Mouse (Mus musculus) liver, embryonic 12.5 days (tissue): ENCODE data around the gene Dnah9. TPM values are rescaled to one million over a fixed set of nuclear protein-coding genes. Genes with fewer than 3 reads are reported as not detected.

Experiments used
- ATAC-seq: fragments of 200-750 bp; cut with Nextera tagmentation; 2 replicates; pipeline ENCODE4 v1.8.0; 2017; ENCODE audit warnings: moderate number of reproducible peaks, mild to moderate bottlenecking, moderate library complexity
- H3K27ac ChIP-seq: fragments of 300-500 bp; sonication (generic); 2 replicates; pipeline ENCODE4 v1.5.1; 2016; ENCODE audit warnings: mild to moderate bottlenecking
- H3K27me3 ChIP-seq: fragments of 300-500 bp; sonication (generic); replicated peaks from 2 replicates; pipeline ENCODE4 v1.6.1; 2016; ENCODE audit warnings: mild to moderate bottlenecking, moderate library complexity
- H3K36me3 ChIP-seq: fragments of 300-500 bp; sonication (generic); 2 replicates; pipeline ENCODE4 v1.6.1; 2016; ENCODE audit warnings: mild to moderate bottlenecking, moderate library complexity
- H3K4me1 ChIP-seq: fragments of 300-500 bp; sonication (generic); 2 replicates; pipeline ENCODE4 v1.6.1; 2016
- H3K4me2 ChIP-seq: fragments of 300-500 bp; sonication (generic); 2 replicates; pipeline ENCODE4 v1.6.1; 2016; ENCODE audit warnings: mild to moderate bottlenecking, moderate library complexity
- H3K4me3 ChIP-seq: fragments of 300-500 bp; sonication (generic); 2 replicates; pipeline ENCODE4 v1.5.1; 2016; ENCODE audit warnings: mild to moderate bottlenecking, moderate library complexity
- H3K9ac ChIP-seq: fragments of 300-500 bp; sonication (generic); 2 replicates; pipeline ENCODE4 v1.6.1; 2016; ENCODE audit warnings: mild to moderate bottlenecking, moderate library complexity
- H3K9me3 ChIP-seq: fragments of 300-500 bp; sonication (generic); replicated peaks from 2 replicates; pipeline ENCODE4 v1.6.1; 2016; ENCODE audit warnings: mild to moderate bottlenecking, moderate library complexity
- WGBS: fragments of 180-500 bp; shearing (Covaris S2); methylation state at CpG from one replicate; pipeline ENCODE4 v1.1.7; 2016; ENCODE audit not compliant: insufficient replicate concordance; 5-methylcytosine and 5-hydroxymethylcytosine counted together
- polyA plus RNA-seq: library from polyadenylated mRNA; unstranded; fragments of >200 nt; fragmentation: Nextera tagmentation; extraction: Ambion mirVana; gene quantifications from 2 replicates; pipeline ENCODE4 v1.2.1, GENCODE M21; 2016

Dnah9 gene
- polyA plus RNA-seq, 1 experiment from 2014 or later, result not detected

GRCm38 (mm10) chr11:65816237-65816636, 352.1 kb downstream of the Dnah9 start:
- Histone ChIP-seq H3K4me3 (no peak overlapping the region), H3K9ac (no peak overlapping the region), H3K36me3 (peaks cover 59% of the 10 kb centered on the region), H3K27ac (no peak overlapping the region), H3K9me3 (no peaks in the 10 kb centered on the region), H3K27me3 (no peaks in the 10 kb centered on the region), H3K4me1 (0 out of 2 replicates have a peak, but pooled peaks cover 12% of the 10 kb centered on the region), H3K4me2 (no peak overlapping the region)
- 81% methylated on average over 6 of the region's 6 CpGs for WGBS
- no peak for ATAC-seq

GRCm38 (mm10) chr11:65814381-65814780, 354.0 kb downstream of the Dnah9 start:
- no peak overlapping the region for H3K4me3 ChIP-seq
- no peak overlapping the region for H3K4me2 ChIP-seq
- H3K27ac ChIP-seq, result no peak overlapping the region
- no peaks in the 10 kb centered on the region for H3K9me3 ChIP-seq
- H3K36me3 ChIP-seq, result peaks cover 50% of the 10 kb centered on the region
- H3K4me1 ChIP-seq, result peaks cover 17% of the 10 kb centered on the region; the same call in 1 of the 2 replicates
- WGBS, result 83% methylated on average over 9 of the region's 9 CpGs
- H3K9ac ChIP-seq, result no peak overlapping the region
- H3K27me3 ChIP-seq, result no peaks in the 10 kb centered on the region
- ATAC-seq, result no peak

GRCm38 (mm10) chr11:65812088-65812487, 356.3 kb downstream of the Dnah9 start:
- H3K4me2 ChIP-seq, result no peak overlapping the region
- no peaks in the 10 kb centered on the region for H3K9me3 ChIP-seq
- H3K9ac ChIP-seq, result no peak overlapping the region
- H3K27me3 ChIP-seq, result no peaks in the 10 kb centered on the region
- H3K4me1 ChIP-seq, result peaks cover 36% of the 10 kb centered on the region
- no peak overlapping the region for H3K4me3 ChIP-seq
- ATAC-seq, result no peak
- WGBS, result 56% methylated on average over 5 of the region's 5 CpGs
- H3K36me3 ChIP-seq, result peaks cover 31% of the 10 kb centered on the region
- H3K27ac ChIP-seq, result no peak overlapping the region

GRCm38 (mm10) chr11:65807601-65808000, 360.8 kb downstream of the Dnah9 start:
- Histone ChIP-seq H3K4me2 (peak overlapping the region; percentile 93), H3K27me3 (no peaks in the 10 kb centered on the region), H3K36me3 (no peaks in the 10 kb centered on the region), H3K9ac (peak overlapping the region; percentile 82), H3K9me3 (no peaks in the 10 kb centered on the region), H3K4me1 (peaks cover 47% of the 10 kb centered on the region), H3K27ac (peak overlapping the region; percentile 96), H3K4me3 (peak overlapping the region; percentile 85)
- 40% methylated on average over 7 of the region's 7 CpGs for WGBS
- ATAC-seq, result no peak

- peak; percentile 98 for ATAC-seq
- Histone ChIP-seq H3K36me3 (no peaks in the 10 kb centered on the region), H3K9ac (peak within 1 kb of the TSS; percentile 82), H3K4me2 (peak within 1 kb of the TSS; percentile 93), H3K27ac (peak within 1 kb of the TSS; percentile 96), H3K9me3 (no peaks in the 10 kb centered on the region), H3K4me3 (peak within 1 kb of the TSS; percentile 85), H3K4me1 (peaks cover 41% of the 10 kb centered on the region), H3K27me3 (no peaks in the 10 kb centered on the region)
- under 1% methylated on average over 58 of the region's 58 CpGs for WGBS
Measured at GRCm38 (mm10) chr11:65806909-65807504, 361.3 kb downstream of the Dnah9 start, which contains the start of gene Zkscan6. Gene Zkscan6 (plus strand): TSS chr11:65807175.

- Histone ChIP-seq H3K4me1 (peaks cover 36% of the 10 kb centered on the region), H3K36me3 (no peaks in the 10 kb centered on the region), H3K27me3 (no peaks in the 10 kb centered on the region), H3K4me3 (peak overlapping the region; percentile 85), H3K9ac (peak overlapping the region; percentile 76), H3K4me2 (peak overlapping the region; percentile 93), H3K9me3 (no peaks in the 10 kb centered on the region), H3K27ac (peak overlapping the region; percentile 96)
- under 1% methylated on average over 20 of the region's 20 CpGs for WGBS
- ATAC-seq, result peak; percentile 65
Measured at GRCm38 (mm10) chr11:65806321-65806904, 361.9 kb downstream of the Dnah9 start.

GRCm38 (mm10) chr11:65801899-65802298, 366.5 kb downstream of the Dnah9 start:
- no peaks in the 10 kb centered on the region for H3K36me3 ChIP-seq
- H3K4me3 ChIP-seq, result no peak overlapping the region
- no peak overlapping the region for H3K27ac ChIP-seq
- no peak overlapping the region for H3K9ac ChIP-seq
- H3K4me1 ChIP-seq, result peaks cover 12% of the 10 kb centered on the region; the same call in 1 of the 2 replicates
- no peak for ATAC-seq
- no peaks in the 10 kb centered on the region for H3K27me3 ChIP-seq
- H3K9me3 ChIP-seq, result no peaks in the 10 kb centered on the region
- H3K4me2 ChIP-seq, result no peak overlapping the region
- WGBS, result 59% methylated on average over 3 of the region's 3 CpGs

- Histone ChIP-seq H3K27me3 (no peaks in the 10 kb centered on the region), H3K36me3 (no peaks in the 10 kb centered on the region), H3K27ac (no peak overlapping the region), H3K4me2 (no peak overlapping the region), H3K9ac (no peak overlapping the region), H3K4me3 (no peak overlapping the region), H3K4me1 (peaks cover 29% of the 10 kb centered on the region), H3K9me3 (no peaks in the 10 kb centered on the region)
- 67% methylated on average over 1 of the region's 1 CpGs for WGBS
- ATAC-seq, result no peak
Measured at GRCm38 (mm10) chr11:65795896-65796295, 372.5 kb downstream of the Dnah9 start.

GRCm38 (mm10) chr11:65794428-65795219, 373.7 kb downstream of the Dnah9 start:
- H3K36me3 ChIP-seq, result no peaks in the 10 kb centered on the region
- peak overlapping the region; percentile 61 for H3K9ac ChIP-seq
- peak overlapping the region; percentile 46 for H3K4me3 ChIP-seq
- H3K27ac ChIP-seq, result peak overlapping the region; percentile 62; the same call in 1 of the 2 replicates
- peak overlapping the region; percentile 68 for H3K4me2 ChIP-seq
- ATAC-seq, result peak; percentile 84
- H3K9me3 ChIP-seq, result no peaks in the 10 kb centered on the region
- H3K27me3 ChIP-seq, result no peaks in the 10 kb centered on the region
- 16% methylated on average over 10 of the region's 10 CpGs for WGBS
- peaks cover 39% of the 10 kb centered on the region for H3K4me1 ChIP-seq

GRCm38 (mm10) chr11:65788154-65788553, 380.2 kb downstream of the Dnah9 start, which contains the start of gene Map2k4:
Gene Map2k4 (minus strand): TSS chr11:65788297.
- peak within 1 kb of the TSS; percentile 98 for H3K9ac ChIP-seq
- H3K27ac ChIP-seq, result peak within 1 kb of the TSS; percentile 92
- peak within 1 kb of the TSS; percentile 99 for H3K4me3 ChIP-seq
- peak; percentile 98 for ATAC-seq
- peaks cover 62% of the 10 kb centered on the region for H3K4me1 ChIP-seq
- 0 out of 2 replicates have a peak, but pooled peaks cover 7% of the 10 kb centered on the region for H3K36me3 ChIP-seq
- under 1% methylated on average over 35 of the region's 36 CpGs for WGBS
- no peaks in the 10 kb centered on the region for H3K9me3 ChIP-seq
- peak within 1 kb of the TSS; percentile 86 for H3K4me2 ChIP-seq
- H3K27me3 ChIP-seq, result no peaks in the 10 kb centered on the region

- Histone ChIP-seq H3K4me3 (peak overlapping the region; percentile 99), H3K36me3 (0 out of 2 replicates have a peak, but pooled peaks cover 7% of the 10 kb centered on the region), H3K9me3 (no peaks in the 10 kb centered on the region), H3K4me2 (peak overlapping the region; percentile 86), H3K4me1 (peaks cover 62% of the 10 kb centered on the region), H3K9ac (peak overlapping the region; percentile 98), H3K27ac (peak overlapping the region; percentile 92), H3K27me3 (no peaks in the 10 kb centered on the region)
- WGBS, result under 1% methylated on average over 70 of the region's 71 CpGs
- ATAC-seq, result peak; percentile 79
Measured at GRCm38 (mm10) chr11:65787421-65788151, 380.8 kb downstream of the Dnah9 start.
